Mouse (Mus musculus) G1E (cell line): ENCODE data around the gene Klhdc8a.

ENCODE experiments used
- CTCF ChIP-seq: IDR thresholded peaks from 2 replicates; pipeline ENCODE4 v1.5.1; 2012; ENCODE audit warnings: low read depth, low read length, inconsistent platforms, mixed read lengths
- TAL1 ChIP-seq: conservative IDR thresholded peaks from 2 replicates; pipeline ENCODE4 v1.6.1; 2012; ENCODE audit warnings: low read depth, low read length, inconsistent platforms, mixed read lengths

- no peak for TF ChIP-seq CTCF
- no peak for TF ChIP-seq TAL1
Observed at GRCm38 (mm10) chr1:132335378-132335965, 37.0 kb downstream of the Klhdc8a start.
